Mouse (Mus musculus): ENCODE data around the gene Sorcs2.

The Sorcs2 gene

GRCm38 (mm10) chr5:36356659-36357058 lies 41.3 kb downstream of the Sorcs2 start:
- DNase-seq, result no peak

GRCm38 (mm10) chr5:36355683-36356082 lies 42.3 kb downstream of the Sorcs2 start:
- DNase-seq, result no peak

- no peak for DNase-seq
Observed at GRCm38 (mm10) chr5:36353679-36354078, 44.3 kb downstream of the Sorcs2 start.

GRCm38 (mm10) chr5:36353194-36353593 lies 44.7 kb downstream of the Sorcs2 start:
- DNase-seq, result no peak

- DNase-seq, result no peak
Observed at GRCm38 (mm10) chr5:36346698-36347097, 51.2 kb downstream of the Sorcs2 start.

- no peak for DNase-seq
Observed at GRCm38 (mm10) chr5:36339283-36339682, 58.7 kb downstream of the Sorcs2 start.

GRCm38 (mm10) chr5:36336252-36336651 lies 61.7 kb downstream of the Sorcs2 start:
- no peak for DNase-seq

- DNase-seq, result no peak
Observed at GRCm38 (mm10) chr5:36335661-36336060, 62.3 kb downstream of the Sorcs2 start.

- peak in 1 of 2 experiments; percentile 38 for DNase-seq
Observed at GRCm38 (mm10) chr5:36334227-36334626, 63.7 kb downstream of the Sorcs2 start.

- DNase-seq, result peak; percentile 45 to 63
Observed at GRCm38 (mm10) chr5:36330472-36331155, 67.3 kb downstream of the Sorcs2 start.

- DNase-seq, result peak in 1 of 2 experiments; percentile 22
Observed at GRCm38 (mm10) chr5:36326057-36327010, 71.6 kb downstream of the Sorcs2 start.

GRCm38 (mm10) chr5:36324140-36324572 lies 73.8 kb downstream of the Sorcs2 start:
- peak in 1 of 2 experiments; percentile 50 for DNase-seq

GRCm38 (mm10) chr5:36323526-36323925 lies 74.4 kb downstream of the Sorcs2 start:
- DNase-seq, result peak; percentile 48 to 70

GRCm38 (mm10) chr5:36321581-36321980 lies 76.4 kb downstream of the Sorcs2 start:
- DNase-seq, result no peak

- no peak for DNase-seq
Observed at GRCm38 (mm10) chr5:36320667-36321066, 77.3 kb downstream of the Sorcs2 start.

- DNase-seq, result no peak
Observed at GRCm38 (mm10) chr5:36317641-36318368, 80.1 kb downstream of the Sorcs2 start.

- no peak for DNase-seq
Observed at GRCm38 (mm10) chr5:36315106-36315505, 82.8 kb downstream of the Sorcs2 start.

GRCm38 (mm10) chr5:36313353-36314079 lies 84.4 kb downstream of the Sorcs2 start:
- DNase-seq, result no peak

- no peak for DNase-seq
Observed at GRCm38 (mm10) chr5:36312926-36313325, 85.0 kb downstream of the Sorcs2 start.

- DNase-seq, result no peak
Observed at GRCm38 (mm10) chr5:36304299-36304980, 93.5 kb downstream of the Sorcs2 start.

GRCm38 (mm10) chr5:36301166-36301565 lies 96.8 kb downstream of the Sorcs2 start:
- DNase-seq, result peak in 1 of 2 experiments; percentile 35

- no peak for DNase-seq
Observed at GRCm38 (mm10) chr5:36298049-36298448, 99.9 kb downstream of the Sorcs2 start.
